Mouse (Mus musculus) olfactory bulb, adult 2 months (tissue): Measurements from ENCODE around the gene Sez6.

Experiments used
- CTCF ChIP-seq: fragments of 200-500 bp; IDR thresholded peaks from 2 replicates; pipeline ENCODE4 v1.5.1; 2012; ENCODE audit warnings: low read depth, mild to moderate bottlenecking, low read length, moderate library complexity; ENCODE audit not compliant: insufficient read depth
- POLR2A ChIP-seq: fragments of 200-500 bp; IDR thresholded peaks from 2 replicates; pipeline ENCODE4 v1.6.1; 2012; ENCODE audit warnings: mild to moderate bottlenecking, low read depth, low read length, moderate library complexity; ENCODE audit not compliant: insufficient read depth

GRCm38 (mm10) chr11:77925836-77926657 lies 4.6 kb upstream of the Sez6 start:
- no peak for TF ChIP-seq POLR2A
- TF ChIP-seq CTCF, result no peak
